Mouse (Mus musculus): ENCODE data around the gene Mcrip1. TPM values are rescaled to one million over a fixed set of nuclear protein-coding genes. Genes with fewer than 3 reads are reported as not detected.

Gene Mcrip1
- polyA plus RNA-seq, 1 experiment from 2014 or later, result 232 TPM

GRCm38 (mm10) chr11:120548786-120549167 is 750 bp downstream of the Mcrip1 start:
- WGBS, result 18% methylated on average over 7 of the region's 7 CpGs
- peak overlapping the region; percentile 95 for H3K4me3 ChIP-seq (ENCODE audit: low read length)
- H3K9me3 ChIP-seq (ENCODE audit: low read length), result no peaks in the 10 kb centered on the region
- ATAC-seq (ENCODE audit: low FRiP score, low TSS enrichment), result no peak
- H3K4me2 ChIP-seq (replicated peaks; ENCODE audit: low read depth, low read length), result peak overlapping the region; percentile 95
- peaks cover 12% of the 10 kb centered on the region for H3K36me3 ChIP-seq (ENCODE audit: insufficient read depth, low read length)
- H3K9ac ChIP-seq (replicated peaks; ENCODE audit: low read length), result peak overlapping the region; percentile 97
- peak overlapping the region; percentile 96 for H3K27ac ChIP-seq (ENCODE audit: low read length)
- no peaks in the 10 kb centered on the region for H3K27me3 ChIP-seq (ENCODE audit: insufficient read depth, low read length)
- peaks cover 32% of the 10 kb centered on the region for H3K4me1 ChIP-seq (ENCODE audit: insufficient read depth, low read length)

- Histone ChIP-seq H3K4me3 (ENCODE audit: low read length) (peak overlapping the region; percentile 95), H3K27me3 (ENCODE audit: insufficient read depth, low read length) (no peaks in the 10 kb centered on the region), H3K27ac (ENCODE audit: low read length) (no peak overlapping the region), H3K9me3 (ENCODE audit: low read length) (no peaks in the 10 kb centered on the region), H3K36me3 (ENCODE audit: insufficient read depth, low read length) (peaks cover 18% of the 10 kb centered on the region), H3K9ac (replicated peaks; ENCODE audit: low read length) (peak overlapping the region; percentile 97), H3K4me1 (ENCODE audit: insufficient read depth, low read length) (peaks cover 32% of the 10 kb centered on the region), H3K4me2 (replicated peaks; ENCODE audit: low read depth, low read length) (peak overlapping the region; percentile 95)
- 69% methylated on average over 3 of the region's 3 CpGs for WGBS
- ATAC-seq (ENCODE audit: low FRiP score, low TSS enrichment), result no peak
Measured at GRCm38 (mm10) chr11:120548214-120548613, 1.3 kb downstream of the Mcrip1 start.

DNA sequence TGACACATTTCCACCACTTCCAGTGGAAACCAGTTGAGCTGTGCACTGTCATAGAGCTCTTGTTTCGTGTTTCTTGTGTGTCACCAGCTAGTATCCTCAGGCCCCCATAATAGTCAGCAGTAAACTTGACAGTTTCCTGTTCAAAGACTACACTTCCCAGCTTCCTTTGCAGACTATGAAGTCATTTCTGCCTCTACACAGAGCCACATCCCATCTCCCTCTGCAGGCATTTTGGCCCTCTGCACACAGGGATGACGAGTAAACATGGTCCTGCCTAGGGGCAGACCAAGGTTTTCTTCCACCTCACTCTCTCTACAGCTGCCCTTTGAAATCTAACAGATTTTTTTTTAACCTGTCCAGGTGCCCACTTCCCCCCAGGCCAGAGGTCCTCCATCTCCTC is 2.1 kb downstream of the Mcrip1 start:
- H3K4me2 ChIP-seq (replicated peaks; ENCODE audit: low read depth, low read length), result no peak overlapping the region
- H3K9ac ChIP-seq (replicated peaks; ENCODE audit: low read length), result peak overlapping the region; percentile 40; the same call in 1 of the 2 replicates
- peaks cover 26% of the 10 kb centered on the region for H3K36me3 ChIP-seq (ENCODE audit: insufficient read depth, low read length)
- no peak overlapping the region for H3K4me3 ChIP-seq (ENCODE audit: low read length)
- peaks cover 32% of the 10 kb centered on the region for H3K4me1 ChIP-seq (ENCODE audit: insufficient read depth, low read length)
- ATAC-seq (ENCODE audit: low FRiP score, low TSS enrichment), result no peak
- H3K9me3 ChIP-seq (ENCODE audit: low read length), result no peaks in the 10 kb centered on the region
- no peak overlapping the region for H3K27ac ChIP-seq (ENCODE audit: low read length)
- WGBS, result 67% methylated on average over 2 of the region's 2 CpGs
- no peaks in the 10 kb centered on the region for H3K27me3 ChIP-seq (ENCODE audit: insufficient read depth, low read length)

GRCm38 (mm10) chr11:120545964-120546363 is 3.6 kb downstream of the Mcrip1 start:
- Histone ChIP-seq H3K4me3 (ENCODE audit: low read length) (no peak overlapping the region), H3K27me3 (ENCODE audit: insufficient read depth, low read length) (no peaks in the 10 kb centered on the region), H3K36me3 (ENCODE audit: insufficient read depth, low read length) (peaks cover 30% of the 10 kb centered on the region), H3K9me3 (ENCODE audit: low read length) (no peaks in the 10 kb centered on the region), H3K4me2 (replicated peaks; ENCODE audit: low read depth, low read length) (no peak overlapping the region), H3K9ac (replicated peaks; ENCODE audit: low read length) (peak overlapping the region; percentile 9), H3K27ac (ENCODE audit: low read length) (no peak overlapping the region), H3K4me1 (ENCODE audit: insufficient read depth, low read length) (peaks cover 32% of the 10 kb centered on the region)
- WGBS, result 90% methylated on average over 3 of the region's 3 CpGs
- no peak for ATAC-seq (ENCODE audit: low FRiP score, low TSS enrichment)

DNA sequence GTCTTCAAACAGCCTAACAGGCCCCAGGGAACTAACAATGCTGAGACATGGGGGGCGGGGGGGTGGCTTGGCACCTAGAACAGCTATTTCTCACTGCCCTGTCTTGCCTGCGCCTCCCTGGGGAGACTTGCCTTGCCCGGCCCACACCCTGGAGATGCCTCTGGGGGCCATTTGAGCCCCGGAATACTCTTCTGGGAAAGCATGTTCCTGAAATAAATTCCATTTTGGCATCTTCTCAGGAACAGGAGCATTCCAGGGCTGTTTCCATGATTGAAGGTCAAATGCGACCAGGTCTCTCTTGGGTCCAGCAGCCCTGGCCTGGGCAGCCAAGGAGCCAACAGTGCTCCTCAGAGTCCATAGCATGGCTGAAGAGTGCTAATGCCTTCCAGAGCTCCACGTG is 7.2 kb downstream of the Mcrip1 start:
- H3K4me2 ChIP-seq (replicated peaks; ENCODE audit: low read depth, low read length), result no peak overlapping the region
- peaks cover 30% of the 10 kb centered on the region for H3K36me3 ChIP-seq (ENCODE audit: insufficient read depth, low read length)
- no peak overlapping the region for H3K9ac ChIP-seq (replicated peaks; ENCODE audit: low read length)
- ATAC-seq (ENCODE audit: low FRiP score, low TSS enrichment), result no peak
- no peak overlapping the region for H3K4me3 ChIP-seq (ENCODE audit: low read length)
- H3K27ac ChIP-seq (ENCODE audit: low read length), result no peak overlapping the region
- WGBS, result 83% methylated on average over 6 of the region's 6 CpGs
- H3K27me3 ChIP-seq (ENCODE audit: insufficient read depth, low read length), result no peaks in the 10 kb centered on the region
- peaks cover 40% of the 10 kb centered on the region for H3K4me1 ChIP-seq (ENCODE audit: insufficient read depth, low read length)
- no peaks in the 10 kb centered on the region for H3K9me3 ChIP-seq (ENCODE audit: low read length)

DNA sequence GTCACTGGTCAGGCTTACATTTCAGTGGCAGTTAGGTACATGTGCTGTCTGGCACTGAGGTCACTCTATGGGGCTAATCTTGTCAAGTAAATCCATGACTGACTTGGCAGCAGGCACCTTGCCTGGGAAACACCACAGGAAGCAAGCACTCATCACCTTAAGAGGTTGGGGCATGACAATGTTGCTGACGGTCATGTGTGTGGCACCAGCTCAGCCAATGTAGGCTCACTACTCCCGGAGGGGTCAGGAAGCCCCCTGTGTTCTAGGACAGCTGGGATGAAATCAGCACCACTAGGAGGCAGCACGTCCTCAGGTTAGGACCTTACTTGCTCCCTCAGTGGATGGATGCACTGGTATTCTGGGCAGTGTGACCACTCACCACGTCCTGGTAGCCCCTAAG is 7.6 kb downstream of the Mcrip1 start:
- H3K4me1 ChIP-seq (ENCODE audit: insufficient read depth, low read length), result peaks cover 40% of the 10 kb centered on the region
- H3K27ac ChIP-seq (ENCODE audit: low read length), result no peak overlapping the region
- WGBS, result 48% methylated on average over 4 of the region's 4 CpGs
- ATAC-seq (ENCODE audit: low FRiP score, low TSS enrichment), result no peak
- H3K27me3 ChIP-seq (ENCODE audit: insufficient read depth, low read length), result no peaks in the 10 kb centered on the region
- H3K9me3 ChIP-seq (ENCODE audit: low read length), result no peaks in the 10 kb centered on the region
- no peak overlapping the region for H3K9ac ChIP-seq (replicated peaks; ENCODE audit: low read length)
- peaks cover 30% of the 10 kb centered on the region for H3K36me3 ChIP-seq (ENCODE audit: insufficient read depth, low read length)
- H3K4me2 ChIP-seq (replicated peaks; ENCODE audit: low read depth, low read length), result no peak overlapping the region
- H3K4me3 ChIP-seq (ENCODE audit: low read length), result no peak overlapping the region

GRCm38 (mm10) chr11:120539285-120540014 is 10.1 kb downstream of the Mcrip1 start:
- Histone ChIP-seq H3K9ac (replicated peaks; ENCODE audit: low read length) (peak overlapping the region; percentile 63), H3K4me2 (replicated peaks; ENCODE audit: low read depth, low read length) (peak overlapping the region; percentile 33; the same call in 1 of the 2 replicates), H3K4me1 (ENCODE audit: insufficient read depth, low read length) (peaks cover 27% of the 10 kb centered on the region), H3K4me3 (ENCODE audit: low read length) (no peak overlapping the region), H3K36me3 (ENCODE audit: insufficient read depth, low read length) (peaks cover 24% of the 10 kb centered on the region), H3K27me3 (ENCODE audit: insufficient read depth, low read length) (no peaks in the 10 kb centered on the region), H3K27ac (ENCODE audit: low read length) (peak overlapping the region; percentile 90), H3K9me3 (ENCODE audit: low read length) (no peaks in the 10 kb centered on the region)
- ATAC-seq (ENCODE audit: low FRiP score, low TSS enrichment), result peak; percentile 93
- 11% methylated on average over 10 of the region's 10 CpGs for WGBS

DNA sequence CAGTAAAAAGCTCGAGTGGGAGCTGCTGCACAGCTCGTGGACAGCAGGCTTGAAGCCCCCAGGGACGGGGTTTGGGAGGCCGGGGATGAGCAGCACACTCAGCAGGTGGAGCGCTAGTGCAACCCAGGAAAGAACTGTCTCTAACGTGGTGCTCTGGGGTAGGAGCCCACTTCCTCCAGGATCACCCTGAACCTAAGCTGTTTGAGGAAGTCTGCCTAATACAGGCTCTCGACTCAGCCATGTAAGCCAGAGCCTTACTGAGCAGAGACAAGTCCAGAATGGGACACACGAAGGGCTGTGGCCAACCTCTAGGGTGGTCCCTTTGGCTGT is 10.6 kb downstream of the Mcrip1 start:
- no peaks in the 10 kb centered on the region for H3K9me3 ChIP-seq (ENCODE audit: low read length)
- no peak for ATAC-seq (ENCODE audit: low FRiP score, low TSS enrichment)
- no peaks in the 10 kb centered on the region for H3K27me3 ChIP-seq (ENCODE audit: insufficient read depth, low read length)
- H3K27ac ChIP-seq (ENCODE audit: low read length), result peak overlapping the region; percentile 90
- H3K4me1 ChIP-seq (ENCODE audit: insufficient read depth, low read length), result peaks cover 27% of the 10 kb centered on the region
- H3K4me3 ChIP-seq (ENCODE audit: low read length), result no peak overlapping the region
- no peak overlapping the region for H3K4me2 ChIP-seq (replicated peaks; ENCODE audit: low read depth, low read length)
- 40% methylated on average over 8 of the region's 8 CpGs for WGBS
- peak overlapping the region; percentile 38 for H3K9ac ChIP-seq (replicated peaks; ENCODE audit: low read length)
- peaks cover 19% of the 10 kb centered on the region for H3K36me3 ChIP-seq (ENCODE audit: insufficient read depth, low read length)

GRCm38 (mm10) chr11:120538485-120538884 is 11.0 kb downstream of the Mcrip1 start:
- Histone ChIP-seq H3K27me3 (ENCODE audit: insufficient read depth, low read length) (no peaks in the 10 kb centered on the region), H3K9ac (replicated peaks; ENCODE audit: low read length) (peak overlapping the region; percentile 38), H3K27ac (ENCODE audit: low read length) (peak overlapping the region; percentile 90), H3K36me3 (ENCODE audit: insufficient read depth, low read length) (peaks cover 14% of the 10 kb centered on the region), H3K9me3 (ENCODE audit: low read length) (no peaks in the 10 kb centered on the region), H3K4me3 (ENCODE audit: low read length) (no peak overlapping the region), H3K4me1 (ENCODE audit: insufficient read depth, low read length) (peaks cover 27% of the 10 kb centered on the region), H3K4me2 (replicated peaks; ENCODE audit: low read depth, low read length) (no peak overlapping the region)
- ATAC-seq (ENCODE audit: low FRiP score, low TSS enrichment), result no peak
- WGBS, result 45% methylated on average over 3 of the region's 3 CpGs

- no peak for ATAC-seq (ENCODE audit: low FRiP score, low TSS enrichment)
- WGBS, result 79% methylated on average over 3 of the region's 3 CpGs
- Histone ChIP-seq H3K36me3 (ENCODE audit: insufficient read depth, low read length) (no peaks in the 10 kb centered on the region), H3K4me2 (replicated peaks; ENCODE audit: low read depth, low read length) (no peak overlapping the region), H3K27me3 (ENCODE audit: insufficient read depth, low read length) (peaks cover 25% of the 10 kb centered on the region), H3K9me3 (ENCODE audit: low read length) (no peaks in the 10 kb centered on the region), H3K4me1 (ENCODE audit: insufficient read depth, low read length) (peaks cover 36% of the 10 kb centered on the region), H3K9ac (replicated peaks; ENCODE audit: low read length) (no peak overlapping the region), H3K4me3 (ENCODE audit: low read length) (no peak overlapping the region), H3K27ac (ENCODE audit: low read length) (no peak overlapping the region)
Measured at GRCm38 (mm10) chr11:120535804-120536203, 13.7 kb downstream of the Mcrip1 start.
